ENCODE assay signal across 24 mouse cellular contexts in the genomic region with DNA sequence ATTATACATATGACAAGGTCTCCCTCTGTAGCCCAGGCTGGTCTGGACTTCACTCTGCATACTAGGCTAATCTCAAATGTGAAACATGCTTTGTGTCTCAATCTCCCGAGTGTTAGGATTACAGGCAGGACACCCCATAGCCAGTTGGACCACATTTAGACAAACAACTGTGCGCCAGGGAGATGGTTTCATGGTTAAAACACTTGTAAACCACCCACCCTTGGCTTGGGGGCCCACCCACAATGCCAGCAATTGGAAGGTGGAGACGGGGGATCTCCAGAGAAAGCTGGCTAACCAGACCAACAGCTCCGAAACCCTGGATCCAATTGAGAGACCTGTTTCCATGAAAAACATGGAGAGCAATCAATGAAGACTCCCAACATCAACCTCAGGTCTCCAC. TPM values are rescaled to one million over a fixed set of nuclear protein-coding genes. Genes with fewer than 3 reads are reported as not detected.
DNase-seq lines count a peak whose midpoint lies in the region; ATAC-seq and TF ChIP-seq lines count a peak whose summit lies in the region.
"Had no signal": no experiment of that assay in that cellular context is flagged by ENCODE, and none has a peak within 500 bp of the region (broad histone marks: within the 10 kb centered on the region; RNA-seq: fewer than 3 reads in every experiment).

No protein-coding gene starts in this region.

- no peak for TF ChIP-seq EP300 in stomach, postnatal 0 days (optimal IDR thresholded peaks at IDR 0.05)

- ATAC-seq in stomach, embryonic 16.5 days (ENCODE audit: insufficient read depth, low FRiP score), result no peak
- no peak for ATAC-seq in stomach, postnatal 0 days (ENCODE audit: low FRiP score, low TSS enrichment)
- ATAC-seq in midbrain, embryonic 14.5 days (ENCODE audit: low FRiP score, low TSS enrichment), result no peak
- ATAC-seq: activated CD4-positive, CD25-positive, alpha-beta regulatory T cell, adult 4 months; CD4-positive, CD25-positive, alpha-beta regulatory T cell, adult 4 months; Patski had no signal

- H3K4me2 ChIP-seq in stomach, embryonic 16.5 days (ENCODE audit: low read depth, low read length), result no peak overlapping the region
- no peak overlapping the region for H3K4me2 ChIP-seq in stomach, postnatal 0 days (replicated peaks; ENCODE audit: low read depth)
- no peak overlapping the region for H3K4me2 ChIP-seq in midbrain, embryonic 14.5 days (ENCODE audit: low read length)

- DNase-seq in heart, adult 11 months, result peak; percentile 59
- no peak for DNase-seq in heart, adult 18-20 months
- DNase-seq in stomach, postnatal 0 days (ENCODE audit: low spot score), result no peak
- DNase-seq in fat pad, adult 2 months (ENCODE audit: extremely low read depth, low read depth, low spot score), result peak; percentile 57
- peak; percentile 54 for DNase-seq in gonadal fat pad, adult 2 months (ENCODE audit: low read depth)
- DNase-seq in adrenal gland, adult 2 months, result no peak
- DNase-seq in midbrain, embryonic 14.5 days, result no peak
- DNase-seq: adrenal gland, adult 8-10 months; adrenal gland, postnatal 10 days; adrenal gland, postnatal 14 days; adrenal gland, postnatal 25 days; adrenal gland, postnatal 36 days; B cell, adult 2 months; cerebellum, adult 11 months; cerebellum, adult 11-12 months; cerebellum, adult 18-20 months had no signal

- WGBS in stomach, embryonic 16.5 days, result 67% methylated on average over 4 of the region's 4 CpGs
- WGBS in stomach, postnatal 0 days, result 69% methylated on average over 4 of the region's 4 CpGs
- WGBS in midbrain, embryonic 14.5 days, result 90% methylated on average over 4 of the region's 4 CpGs

- H3K36me3 ChIP-seq in stomach, embryonic 16.5 days (ENCODE audit: control insufficient read depth, insufficient read depth, low read length), result no peaks in the 10 kb centered on the region
- no peaks in the 10 kb centered on the region for H3K36me3 ChIP-seq in stomach, postnatal 0 days (ENCODE audit: control insufficient read depth, insufficient read depth, low read length)
- H3K36me3 ChIP-seq in midbrain, embryonic 14.5 days (ENCODE audit: control insufficient read depth, insufficient read depth, low read length), result no peaks in the 10 kb centered on the region
- H3K36me3 ChIP-seq: G1E had no signal

- H3K9me3 ChIP-seq in stomach, embryonic 16.5 days (replicated peaks; ENCODE audit: control insufficient read depth, low read length), result no peaks in the 10 kb centered on the region
- no peaks in the 10 kb centered on the region for H3K9me3 ChIP-seq in stomach, postnatal 0 days (ENCODE audit: control insufficient read depth, low read length)
- no peaks in the 10 kb centered on the region for H3K9me3 ChIP-seq in midbrain, embryonic 14.5 days (ENCODE audit: control insufficient read depth, low read length)
- H3K9me3 ChIP-seq: G1E had no signal

- peaks cover 11% of the 10 kb centered on the region for H3K27me3 ChIP-seq in stomach, embryonic 16.5 days (ENCODE audit: control insufficient read depth, insufficient read depth, low read length)
- H3K27me3 ChIP-seq in stomach, postnatal 0 days (ENCODE audit: control insufficient read depth, insufficient read depth, low read length), result no peaks in the 10 kb centered on the region
- no peaks in the 10 kb centered on the region for H3K27me3 ChIP-seq in midbrain, embryonic 14.5 days (ENCODE audit: control insufficient read depth, insufficient read depth, low read length)
- H3K27me3 ChIP-seq: Patski had no signal

- H3K9ac ChIP-seq in stomach, embryonic 16.5 days (ENCODE audit: low read length), result no peak overlapping the region
- H3K9ac ChIP-seq in stomach, postnatal 0 days (ENCODE audit: low read length), result no peak overlapping the region
- no peak overlapping the region for H3K9ac ChIP-seq in midbrain, embryonic 14.5 days (replicated peaks; ENCODE audit: low read length)

- peaks cover 5% of the 10 kb centered on the region for H3K4me1 ChIP-seq in stomach, embryonic 16.5 days (ENCODE audit: control insufficient read depth, insufficient read depth, low read length)
- H3K4me1 ChIP-seq in stomach, postnatal 0 days (replicated peaks; ENCODE audit: control insufficient read depth, insufficient read depth), result 0 out of 2 replicates have a peak, but pooled peaks cover 2% of the 10 kb centered on the region
- H3K4me1 ChIP-seq in midbrain, embryonic 14.5 days (ENCODE audit: control insufficient read depth, insufficient read depth, low read length), result peaks cover 13% of the 10 kb centered on the region

- H3K27ac ChIP-seq in stomach, embryonic 16.5 days (ENCODE audit: low read length), result peak overlapping the region; percentile 10; the same call in 1 of the 2 replicates
- H3K27ac ChIP-seq in stomach, postnatal 0 days (replicated peaks), result no peak overlapping the region
- H3K27ac ChIP-seq in midbrain, embryonic 14.5 days (replicated peaks; ENCODE audit: low read depth, low read length), result no peak overlapping the region

- H3K4me3 ChIP-seq in stomach, embryonic 16.5 days (replicated peaks; ENCODE audit: low read length), result no peak overlapping the region
- H3K4me3 ChIP-seq in stomach, postnatal 0 days (ENCODE audit: low read depth, low read length), result no peak overlapping the region
- H3K4me3 ChIP-seq in midbrain, embryonic 14.5 days (replicated peaks; ENCODE audit: low read depth, low read length), result no peak overlapping the region

- TF ChIP-seq CTCF in stomach, postnatal 0 days (IDR thresholded peaks at IDR 0.05; ENCODE audit: low read depth), result no peak

RNA-seq across cellular contexts. Expression of gene Ttc9, which starts 3.0 kb away (rescaled TPM):
- total RNA-seq in heart, adult 18-20 months (2021), result 1 to 10 TPM; 2.3 to 2.5 TPM
- 6.8 and 7.6 TPM in 2 replicates for polyA plus RNA-seq in stomach, embryonic 16.5 days (2015; fragmentation: Nextera tagmentation; extraction: Ambion mirVana)
- 4.4 and 5.5 TPM in 2 replicates for polyA plus RNA-seq in stomach, postnatal 0 days (2015; fragmentation: Nextera tagmentation; extraction: Ambion mirVana)
- polyA plus RNA-seq in gonadal fat pad, adult 2 months (2012; rRNA removed), result 3.0 TPM in 2 replicates
- total RNA-seq in adrenal gland, adult 2 months (2021), result 1 to 10 TPM; 3.7 to 3.8 TPM
- polyA plus RNA-seq in adrenal gland, adult 2 months (2012; rRNA removed), result 0.73 TPM in 2 replicates
- polyA plus RNA-seq in midbrain, embryonic 14.5 days (2014; fragmentation: Nextera tagmentation; extraction: Ambion mirVana), result 10.7 and 12.6 TPM in 2 replicates
- total RNA-seq: CH12.LX, MEL had no signal
- polyA plus RNA-seq: activated CD4-positive, CD25-positive, alpha-beta regulatory T cell, adult 4 months; G1E had no signal

RNA-seq across cellular contexts. Expression of gene Med6, which starts 33.3 kb away (rescaled TPM):
- total RNA-seq in heart, adult 18-20 months (2021), result 10 to 100 TPM; 12.2 to 16.2 TPM
- polyA plus RNA-seq in stomach, embryonic 16.5 days (2015; fragmentation: Nextera tagmentation; extraction: Ambion mirVana), result 55.0 and 55.5 TPM in 2 replicates
- polyA plus RNA-seq in stomach, postnatal 0 days (2015; fragmentation: Nextera tagmentation; extraction: Ambion mirVana), result 37.4 and 37.6 TPM in 2 replicates
- 12.0 and 12.9 TPM in 2 replicates for polyA plus RNA-seq in gonadal fat pad, adult 2 months (2012; rRNA removed)
- 10 to 100 TPM; 22.3 to 27.3 TPM for total RNA-seq in adrenal gland, adult 2 months (2021)
- polyA plus RNA-seq in adrenal gland, adult 2 months (2012; rRNA removed), result 1.2 and 1.4 TPM in 2 replicates
- 43.9 and 50.7 TPM in 2 replicates for polyA plus RNA-seq in midbrain, embryonic 14.5 days (2014; fragmentation: Nextera tagmentation; extraction: Ambion mirVana)

RNA-seq across cellular contexts. Expression of gene Adam21, which starts 59.8 kb away (rescaled TPM):
- not detected for total RNA-seq in heart, adult 18-20 months (2021)
- 0.17 and 0.22 TPM in 2 replicates for polyA plus RNA-seq in stomach, embryonic 16.5 days (2015; fragmentation: Nextera tagmentation; extraction: Ambion mirVana)
- polyA plus RNA-seq in stomach, postnatal 0 days (2015; fragmentation: Nextera tagmentation; extraction: Ambion mirVana), result 0.06 and 0.07 TPM in 2 replicates
- polyA plus RNA-seq in gonadal fat pad, adult 2 months (2012; rRNA removed), result 0.03 and 0.06 TPM in 2 replicates
- total RNA-seq in adrenal gland, adult 2 months (2021), result not detected
- polyA plus RNA-seq in adrenal gland, adult 2 months (2012; rRNA removed), result not detected in 2 replicates
- 0.74 and 0.99 TPM in 2 replicates for polyA plus RNA-seq in midbrain, embryonic 14.5 days (2014; fragmentation: Nextera tagmentation; extraction: Ambion mirVana)
- total RNA-seq: adrenal gland, adult 18-20 months; adrenal gland, postnatal 10 days; adrenal gland, postnatal 14 days; adrenal gland, postnatal 36 days; CH12.LX had no signal
- polyA plus RNA-seq: activated CD4-positive, CD25-positive, alpha-beta regulatory T cell, adult 4 months; G1E had no signal

Comparison
In these comparisons a context has a peak if more than half of its experiments do, and no peak if none do; other contexts are left out.
1. DNase-seq: peak in heart, adult 11 months (single experiment), fat pad, adult 2 months (single experiment) and gonadal fat pad, adult 2 months (single experiment); none in heart, adult 18-20 months (0 of 2), stomach, postnatal 0 days (single experiment), adrenal gland, adult 2 months (single experiment) and midbrain, embryonic 14.5 days (single experiment).